Mouse (Mus musculus): ENCODE measurements around the gene Msi2. TPM values are rescaled to one million over a fixed set of nuclear protein-coding genes. Genes with fewer than 3 reads are reported as not detected.

Msi2 gene
- polyA plus RNA-seq, 1 experiment: 21.9 TPM

- WGBS: 81% methylated on average over 5 of the region's 5 CpGs
- Histone ChIP-seq H3K27ac (ENCODE audit: control insufficient read depth, insufficient read depth, low read depth, low read length, poor library complexity) (no peak overlapping the region), H3K4me3 (replicated peaks; ENCODE audit: control insufficient read depth, low read depth, low read length) (no peak overlapping the region), H3K4me1 (ENCODE audit: control insufficient read depth, insufficient read depth, low read length) (no peaks in the 10 kb centered on the region; the same call in 1 of the 2 replicates)
- TF ChIP-seq POLR2A (IDR thresholded peaks at IDR 0.05; ENCODE audit: borderline replicate concordance, control insufficient read depth, low read depth, low read length) (no peak), CTCF (IDR thresholded peaks at IDR 0.05; ENCODE audit: control insufficient read depth, insufficient read depth, low read length) (no peak)
Measured at GRCm38 (mm10) chr11:88522114-88522513, 196.2 kb downstream of the Msi2 start.

DNA sequence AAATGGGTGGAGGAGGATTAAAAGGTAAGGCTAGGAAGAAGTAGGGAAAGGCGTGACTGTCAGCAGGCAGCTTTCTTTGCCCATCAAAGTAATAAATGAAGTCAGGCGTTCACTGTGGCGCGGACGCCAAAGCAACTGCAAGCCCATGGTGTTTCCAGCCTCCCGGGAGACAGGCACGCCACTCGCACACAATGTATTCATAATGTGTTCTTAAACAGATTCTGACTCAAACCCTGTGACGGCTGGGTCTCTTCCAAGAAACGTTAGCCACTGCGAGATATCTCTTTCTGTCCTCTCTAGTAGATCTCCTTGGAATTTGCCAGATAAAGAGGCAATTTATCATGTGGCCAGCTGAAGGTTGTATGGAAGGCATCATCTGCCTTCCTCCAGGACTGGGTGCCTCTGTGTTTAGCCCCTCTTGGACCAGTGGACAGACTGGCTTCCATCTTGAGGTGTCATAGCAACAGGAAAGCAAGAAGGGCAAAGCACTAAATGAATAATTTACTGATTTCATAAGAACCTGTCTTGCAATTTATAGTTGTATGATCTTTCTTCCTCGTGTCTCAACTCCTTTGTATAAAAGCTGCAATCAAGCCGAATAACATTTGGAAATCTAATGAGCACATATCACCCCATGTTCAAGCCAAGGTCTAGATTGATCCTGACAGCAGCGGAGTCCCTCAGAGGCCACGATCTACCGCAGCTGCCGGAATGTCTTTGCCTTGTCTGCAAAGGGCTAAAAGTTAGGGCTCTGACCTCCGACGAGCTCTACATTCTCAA, 197.2 kb downstream of the Msi2 start:
- WGBS: 83% methylated on average over 19 of the region's 19 CpGs
- Histone ChIP-seq H3K4me3 (replicated peaks; ENCODE audit: control insufficient read depth, low read depth, low read length) (no peak overlapping the region), H3K27ac (ENCODE audit: control insufficient read depth, insufficient read depth, low read depth, low read length, poor library complexity) (no peak overlapping the region), H3K4me1 (ENCODE audit: control insufficient read depth, insufficient read depth, low read length) (no peaks in the 10 kb centered on the region; the same call in 1 of the 2 replicates)
- no peak for TF ChIP-seq CTCF (IDR thresholded peaks at IDR 0.05; ENCODE audit: control insufficient read depth, insufficient read depth, low read length)
- no peak for TF ChIP-seq POLR2A (IDR thresholded peaks at IDR 0.05; ENCODE audit: borderline replicate concordance, control insufficient read depth, low read depth, low read length)

DNA sequence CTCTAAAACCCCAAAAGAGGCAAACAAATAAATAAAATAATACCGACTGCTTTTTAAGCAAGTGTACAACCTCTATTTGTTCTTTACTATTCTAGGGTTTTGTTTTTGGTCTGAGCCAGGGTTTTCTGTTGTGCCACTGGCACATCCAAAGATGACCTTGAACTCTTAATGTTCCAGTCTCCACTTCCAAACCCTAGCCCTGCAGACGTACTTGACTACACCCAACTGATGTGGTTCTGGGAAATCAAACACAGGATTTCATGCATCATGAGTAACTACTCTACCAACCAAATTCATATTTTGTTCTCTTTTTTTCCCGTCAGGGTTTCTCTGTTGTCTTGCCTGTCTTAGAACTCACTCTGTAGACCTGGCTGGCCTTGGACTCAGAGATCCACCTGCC, 200.0 kb downstream of the Msi2 start:
- WGBS: 77% methylated on average over 3 of the region's 3 CpGs
- no peak overlapping the region for H3K27ac ChIP-seq (ENCODE audit: control insufficient read depth, insufficient read depth, low read depth, low read length, poor library complexity)
- no peaks in the 10 kb centered on the region for H3K4me1 ChIP-seq (ENCODE audit: control insufficient read depth, insufficient read depth, low read length)
- H3K4me3 ChIP-seq (replicated peaks; ENCODE audit: control insufficient read depth, low read depth, low read length): no peak overlapping the region
- no peak for TF ChIP-seq CTCF (IDR thresholded peaks at IDR 0.05; ENCODE audit: control insufficient read depth, insufficient read depth, low read length)
- TF ChIP-seq POLR2A (IDR thresholded peaks at IDR 0.05; ENCODE audit: borderline replicate concordance, control insufficient read depth, low read depth, low read length): no peak

DNA sequence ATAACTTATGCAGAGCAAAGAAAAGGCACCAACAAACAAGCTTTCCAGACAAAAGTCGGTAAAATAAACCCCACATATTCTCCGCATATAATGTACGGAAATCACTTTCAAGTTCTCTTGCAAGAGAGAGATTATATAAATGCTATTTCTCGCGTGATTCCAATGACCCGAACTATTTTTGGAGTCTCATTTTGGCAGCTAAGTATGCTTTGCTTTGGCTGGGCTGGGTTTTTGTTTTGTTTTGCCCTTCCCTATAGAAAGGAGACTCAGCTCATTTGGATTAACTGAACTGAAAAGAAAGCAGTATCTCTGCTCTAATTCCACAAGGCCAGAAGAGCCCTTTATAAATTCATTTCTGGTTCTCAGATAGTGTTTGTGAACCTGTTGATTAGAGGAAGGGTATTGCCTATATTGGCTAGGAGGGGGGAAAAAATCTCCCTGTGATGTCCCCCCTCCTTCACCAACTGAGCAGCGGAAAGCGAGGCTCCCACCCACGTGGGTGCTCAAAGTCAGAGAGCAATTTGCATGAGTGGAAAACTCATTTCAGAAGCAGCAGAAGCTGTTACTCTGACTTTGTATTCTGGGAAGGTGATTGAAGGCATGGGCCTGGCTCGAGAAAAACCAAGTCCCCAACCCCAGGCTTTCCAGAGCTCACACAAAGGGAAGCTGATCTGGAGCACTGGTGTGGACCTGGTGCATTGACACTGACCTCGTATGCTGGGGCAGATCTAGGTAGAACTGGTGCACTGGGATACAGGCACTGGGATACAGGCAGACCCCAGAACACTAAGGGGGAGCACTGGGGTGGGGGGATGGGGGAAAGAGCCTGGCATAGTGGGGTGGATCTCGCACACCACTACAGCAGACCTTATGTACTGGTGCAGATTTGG, 201.5 kb downstream of the Msi2 start:
- 81% methylated on average over 12 of the region's 12 CpGs for WGBS
- TF ChIP-seq CTCF (IDR thresholded peaks at IDR 0.05; ENCODE audit: control insufficient read depth, insufficient read depth, low read length): no peak
- no peak for TF ChIP-seq POLR2A (IDR thresholded peaks at IDR 0.05; ENCODE audit: borderline replicate concordance, control insufficient read depth, low read depth, low read length)
- no peak overlapping the region for H3K27ac ChIP-seq (ENCODE audit: control insufficient read depth, insufficient read depth, low read depth, low read length, poor library complexity)
- H3K4me3 ChIP-seq (replicated peaks; ENCODE audit: control insufficient read depth, low read depth, low read length): no peak overlapping the region
- H3K4me1 ChIP-seq (ENCODE audit: control insufficient read depth, insufficient read depth, low read length): peaks cover 1% of the 10 kb centered on the region; the same call in 1 of the 2 replicates

- WGBS: 53% methylated on average over 6 of the region's 6 CpGs
- Histone ChIP-seq H3K4me1 (ENCODE audit: control insufficient read depth, insufficient read depth, low read length) (peaks cover 1% of the 10 kb centered on the region; the same call in 1 of the 2 replicates), H3K27ac (ENCODE audit: control insufficient read depth, insufficient read depth, low read depth, low read length, poor library complexity) (no peak overlapping the region), H3K4me3 (replicated peaks; ENCODE audit: control insufficient read depth, low read depth, low read length) (no peak overlapping the region)
- no peak for TF ChIP-seq CTCF (IDR thresholded peaks at IDR 0.05; ENCODE audit: control insufficient read depth, insufficient read depth, low read length)
- TF ChIP-seq POLR2A (IDR thresholded peaks at IDR 0.05; ENCODE audit: borderline replicate concordance, control insufficient read depth, low read depth, low read length): no peak
Measured at GRCm38 (mm10) chr11:88515736-88516583, 202.4 kb downstream of the Msi2 start.

GRCm38 (mm10) chr11:88515267-88515666, 203.0 kb downstream of the Msi2 start:
- peaks cover 1% of the 10 kb centered on the region; the same call in 1 of the 2 replicates for H3K4me1 ChIP-seq (ENCODE audit: control insufficient read depth, insufficient read depth, low read length)
- TF ChIP-seq POLR2A (IDR thresholded peaks at IDR 0.05; ENCODE audit: borderline replicate concordance, control insufficient read depth, low read depth, low read length) (no peak), CTCF (IDR thresholded peaks at IDR 0.05; ENCODE audit: control insufficient read depth, insufficient read depth, low read length) (no peak)
- WGBS: 76% methylated on average over 2 of the region's 2 CpGs
- H3K27ac ChIP-seq (ENCODE audit: control insufficient read depth, insufficient read depth, low read depth, low read length, poor library complexity): no peak overlapping the region
- H3K4me3 ChIP-seq (replicated peaks; ENCODE audit: control insufficient read depth, low read depth, low read length): no peak overlapping the region

GRCm38 (mm10) chr11:88514151-88514926, 204.0 kb downstream of the Msi2 start:
- WGBS: 83% methylated on average over 12 of the region's 12 CpGs
- no peak overlapping the region for H3K27ac ChIP-seq (ENCODE audit: control insufficient read depth, insufficient read depth, low read depth, low read length, poor library complexity)
- TF ChIP-seq POLR2A (IDR thresholded peaks at IDR 0.05; ENCODE audit: borderline replicate concordance, control insufficient read depth, low read depth, low read length): no peak
- no peak overlapping the region for H3K4me3 ChIP-seq (replicated peaks; ENCODE audit: control insufficient read depth, low read depth, low read length)
- H3K4me1 ChIP-seq (ENCODE audit: control insufficient read depth, insufficient read depth, low read length): peaks cover 3% of the 10 kb centered on the region
